Comparison of ENCODE assay signal across 19 mouse cellular contexts in genomic region chr8:9435501-9435900, GRCm38 (mm10).
DNase-seq lines count a peak whose midpoint lies in the region; ATAC-seq and TF ChIP-seq lines count a peak whose summit lies in the region.
"Had no signal": no experiment of that assay in that cellular context is flagged by ENCODE, and none has a peak within 500 bp of the region (broad histone marks: within the 10 kb centered on the region; RNA-seq: fewer than 3 reads in every experiment).

No protein-coding gene starts in this region.

- no peak overlapping the region for H3K4me3 ChIP-seq in hindbrain, postnatal 0 days (ENCODE audit: low read length)
- H3K4me3 ChIP-seq in hindbrain, embryonic 13.5 days, result no peak overlapping the region
- H3K4me3 ChIP-seq in midbrain, embryonic 14.5 days (replicated peaks; ENCODE audit: low read depth, low read length), result no peak overlapping the region
- no peak overlapping the region for H3K4me3 ChIP-seq in midbrain, postnatal 0 days (ENCODE audit: low read depth, low read length)
- H3K4me3 ChIP-seq: heart, embryonic 15.5 days; limb, embryonic 15.5 days; lung, embryonic 15.5 days; neural tube, embryonic 13.5 days; stomach, embryonic 15.5 days had no signal

- H3K9ac ChIP-seq in hindbrain, postnatal 0 days (replicated peaks; ENCODE audit: low read length), result no peak overlapping the region
- no peak overlapping the region for H3K9ac ChIP-seq in hindbrain, embryonic 13.5 days
- H3K9ac ChIP-seq in midbrain, embryonic 14.5 days (replicated peaks; ENCODE audit: low read length), result no peak overlapping the region
- H3K9ac ChIP-seq in midbrain, postnatal 0 days (replicated peaks; ENCODE audit: low read length, poor library complexity, severe bottlenecking), result no peak overlapping the region
- H3K9ac ChIP-seq: heart, embryonic 15.5 days; limb, embryonic 15.5 days; lung, embryonic 15.5 days; neural tube, embryonic 13.5 days; stomach, embryonic 15.5 days had no signal

- WGBS in hindbrain, postnatal 0 days, result 44% methylated on average over 10 of the region's 10 CpGs
- WGBS in hindbrain, embryonic 13.5 days, result 50% methylated on average over 10 of the region's 10 CpGs
- 60% methylated on average over 10 of the region's 10 CpGs for WGBS in midbrain, embryonic 14.5 days
- WGBS in midbrain, postnatal 0 days, result 54% methylated on average over 10 of the region's 10 CpGs

- H3K27me3 ChIP-seq in hindbrain, postnatal 0 days (ENCODE audit: insufficient read depth, low read length), result no peaks in the 10 kb centered on the region
- no peaks in the 10 kb centered on the region for H3K27me3 ChIP-seq in hindbrain, embryonic 13.5 days
- no peaks in the 10 kb centered on the region for H3K27me3 ChIP-seq in midbrain, embryonic 14.5 days (ENCODE audit: control insufficient read depth, insufficient read depth, low read length)
- no peaks in the 10 kb centered on the region for H3K27me3 ChIP-seq in midbrain, postnatal 0 days (ENCODE audit: insufficient read depth, low read length)
- H3K27me3 ChIP-seq: heart, embryonic 15.5 days; limb, embryonic 15.5 days; lung, embryonic 15.5 days; neural tube, embryonic 13.5 days; stomach, embryonic 15.5 days had no signal

- H3K9me3 ChIP-seq in hindbrain, postnatal 0 days (ENCODE audit: low read length), result no peaks in the 10 kb centered on the region
- H3K9me3 ChIP-seq in hindbrain, embryonic 13.5 days, result no peaks in the 10 kb centered on the region
- H3K9me3 ChIP-seq in midbrain, embryonic 14.5 days (ENCODE audit: control insufficient read depth, low read length), result no peaks in the 10 kb centered on the region
- H3K9me3 ChIP-seq in midbrain, postnatal 0 days (ENCODE audit: low read length), result no peaks in the 10 kb centered on the region
- H3K9me3 ChIP-seq: heart, embryonic 15.5 days; limb, embryonic 15.5 days; lung, embryonic 15.5 days; neural tube, embryonic 13.5 days; stomach, embryonic 15.5 days had no signal

- no peak for TF ChIP-seq CTCF in hindbrain, postnatal 0 days (IDR thresholded peaks at IDR 0.05; ENCODE audit: low read depth)
- TF ChIP-seq CTCF in midbrain, postnatal 0 days (IDR thresholded peaks at IDR 0.05), result no peak

- peak; percentile 34 for DNase-seq in hindbrain, postnatal 0 days (ENCODE audit: low spot score)
- DNase-seq in midbrain, embryonic 14.5 days, result peak; percentile 31
- no peak for DNase-seq in midbrain, postnatal 0 days (ENCODE audit: low spot score)
- peak; percentile 55 for DNase-seq in cerebellum, adult 9-10 months
- DNase-seq in forelimb bud, embryonic 11.5 days (ENCODE audit: low read depth, low spot score), result peak; percentile 13
- DNase-seq in adrenal gland, postnatal 25 days, result no peak
- no peak for DNase-seq in spleen, postnatal 14 days (ENCODE audit: low spot score in 2 of 2)
- DNase-seq: adrenal gland, adult 2 months; gastrocnemius, postnatal 36 days; right cerebral cortex, postnatal 14 days had no signal

- no peak overlapping the region for H3K27ac ChIP-seq in hindbrain, postnatal 0 days
- no peak overlapping the region for H3K27ac ChIP-seq in hindbrain, embryonic 13.5 days
- H3K27ac ChIP-seq in midbrain, embryonic 14.5 days (replicated peaks; ENCODE audit: low read depth, low read length), result no peak overlapping the region
- H3K27ac ChIP-seq in midbrain, postnatal 0 days (ENCODE audit: low read depth, low read length), result no peak overlapping the region
- H3K27ac ChIP-seq: heart, embryonic 15.5 days; limb, embryonic 15.5 days; lung, embryonic 15.5 days; neural tube, embryonic 13.5 days; stomach, embryonic 15.5 days had no signal

- ATAC-seq in hindbrain, postnatal 0 days, result no peak
- ATAC-seq in hindbrain, embryonic 13.5 days (ENCODE audit: low FRiP score), result no peak
- no peak for ATAC-seq in midbrain, embryonic 14.5 days (ENCODE audit: low FRiP score, low TSS enrichment)
- no peak for ATAC-seq in midbrain, postnatal 0 days (ENCODE audit: low FRiP score)
- ATAC-seq: CD4-positive, CD25-positive, alpha-beta regulatory T cell, adult 4 months; inflammation-experienced regulatory T-cells, adult 6 months had no signal

- no peaks in the 10 kb centered on the region for H3K4me1 ChIP-seq in hindbrain, postnatal 0 days (ENCODE audit: insufficient read depth, low read length)
- H3K4me1 ChIP-seq in hindbrain, embryonic 13.5 days (replicated peaks), result peaks cover 8% of the 10 kb centered on the region
- no peaks in the 10 kb centered on the region for H3K4me1 ChIP-seq in midbrain, embryonic 14.5 days (ENCODE audit: control insufficient read depth, insufficient read depth, low read length)
- no peaks in the 10 kb centered on the region for H3K4me1 ChIP-seq in midbrain, postnatal 0 days (ENCODE audit: insufficient read depth, low read length)
- H3K4me1 ChIP-seq: heart, embryonic 15.5 days; limb, embryonic 15.5 days; lung, embryonic 15.5 days; stomach, embryonic 15.5 days had no signal

- H3K4me2 ChIP-seq in hindbrain, postnatal 0 days (ENCODE audit: low read depth, low read length), result no peak overlapping the region
- H3K4me2 ChIP-seq in hindbrain, embryonic 13.5 days, result no peak overlapping the region
- H3K4me2 ChIP-seq in midbrain, embryonic 14.5 days (ENCODE audit: low read length), result no peak overlapping the region
- H3K4me2 ChIP-seq in midbrain, postnatal 0 days (ENCODE audit: low read depth, low read length, poor library complexity, severe bottlenecking), result no peak overlapping the region
- H3K4me2 ChIP-seq: heart, embryonic 15.5 days; limb, embryonic 15.5 days; lung, embryonic 15.5 days; midbrain, embryonic 11.5 days; neural tube, embryonic 13.5 days; stomach, embryonic 15.5 days had no signal

- no peaks in the 10 kb centered on the region for H3K36me3 ChIP-seq in hindbrain, postnatal 0 days (ENCODE audit: insufficient read depth, low read length)
- no peaks in the 10 kb centered on the region for H3K36me3 ChIP-seq in hindbrain, embryonic 13.5 days
- H3K36me3 ChIP-seq in midbrain, embryonic 14.5 days (ENCODE audit: control insufficient read depth, insufficient read depth, low read length), result no peaks in the 10 kb centered on the region
- H3K36me3 ChIP-seq in midbrain, postnatal 0 days (ENCODE audit: insufficient read depth, low read length), result no peaks in the 10 kb centered on the region
- H3K36me3 ChIP-seq: heart, embryonic 15.5 days; limb, embryonic 15.5 days; lung, embryonic 15.5 days; neural tube, embryonic 13.5 days; stomach, embryonic 15.5 days had no signal

Comparison
In these comparisons a context has a peak if more than half of its experiments do, and no peak if none do; other contexts are left out.
1. DNase-seq: peak in hindbrain, postnatal 0 days (single experiment), midbrain, embryonic 14.5 days (single experiment), cerebellum, adult 9-10 months (single experiment) and forelimb bud, embryonic 11.5 days (single experiment); none in midbrain, postnatal 0 days (single experiment), adrenal gland, postnatal 25 days (single experiment) and spleen, postnatal 14 days (0 of 2).